Mouse (Mus musculus) ES-Bruce4 (cell line): Measurements from ENCODE around the gene Rasgef1b. TPM values are rescaled to one million over a fixed set of nuclear protein-coding genes. Genes with fewer than 3 reads are reported as not detected.
"Not testable (repeated sequence)": the region's sequence is repeated elsewhere in the genome, so short reads cannot be mapped to it uniquely, and the experiment has no call there.

Source experiments
- H3K27ac ChIP-seq: 2 replicates; pipeline ENCODE4 v1.5.1; 2012; ENCODE audit warnings: low read length, inconsistent platforms; ENCODE audit not compliant: insufficient read depth
- H3K27me3 ChIP-seq: 2 replicates; pipeline ENCODE4 v1.6.1; 2012; ENCODE audit warnings: mild to moderate bottlenecking, low read length, inconsistent platforms; ENCODE audit not compliant: control insufficient read depth, poor library complexity, insufficient read depth, severe bottlenecking
- H3K36me3 ChIP-seq: 2 replicates; pipeline ENCODE4 v1.6.1; 2012; ENCODE audit warnings: inconsistent platforms, mild to moderate bottlenecking, low read length, moderate library complexity; ENCODE audit not compliant: control insufficient read depth, poor library complexity, insufficient read depth, severe bottlenecking
- H3K4me1 ChIP-seq: one replicate; pipeline ENCODE4 v1.8.1; 2011; ENCODE audit warnings: low read length; ENCODE audit not compliant: control insufficient read depth, insufficient read depth
- H3K4me3 ChIP-seq: 2 replicates; pipeline ENCODE4 v1.5.1; 2011; ENCODE audit warnings: low read depth, mild to moderate bottlenecking, low read length
- H3K9ac ChIP-seq: 2 replicates; pipeline ENCODE4 v1.6.1; 2012; ENCODE audit warnings: low read depth, mild to moderate bottlenecking, inconsistent platforms; ENCODE audit not compliant: poor library complexity, severe bottlenecking
- H3K9me3 ChIP-seq: replicated peaks from 2 replicates; pipeline ENCODE4 v1.6.1; 2012; ENCODE audit warnings: mild to moderate bottlenecking, low read length, inconsistent platforms; ENCODE audit not compliant: control insufficient read depth, poor library complexity, insufficient read depth, severe bottlenecking
- CTCF ChIP-seq: IDR thresholded peaks from one replicate; pipeline ENCODE4 v1.8.1; 2011; ENCODE audit warnings: low read depth, low read length
- EP300 ChIP-seq: IDR thresholded peaks from 2 replicates; pipeline ENCODE4 v1.6.1; 2011; ENCODE audit warnings: low read depth, low read length; ENCODE audit not compliant: insufficient read depth
- POLR2A ChIP-seq: IDR thresholded peaks from one replicate; pipeline ENCODE4 v1.8.1; 2011; ENCODE audit warnings: low read length; ENCODE audit not compliant: insufficient read depth
- polyA plus RNA-seq: library from polyadenylated mRNA; stranded (reverse); fragments of >200 nt; gene quantifications from 2 replicates; pipeline ENCODE4 v1.2.4, GENCODE M21; 2011; ENCODE audit warnings: low read depth; ENCODE audit not compliant: missing spikeins, insufficient read depth, insufficient read length

The Rasgef1b gene
- polyA plus RNA-seq, 1 experiment, result 1.9 TPM

- TF ChIP-seq POLR2A, result no peak
- no peak for TF ChIP-seq EP300
- no peak for TF ChIP-seq CTCF
- Histone ChIP-seq H3K27ac (no peak overlapping the region), H3K9me3 (no peaks in the 10 kb centered on the region), H3K36me3 (no peaks in the 10 kb centered on the region), H3K27me3 (no peaks in the 10 kb centered on the region), H3K4me1 (no peaks in the 10 kb centered on the region), H3K9ac (no peak overlapping the region), H3K4me3 (no peak overlapping the region)
Observed at GRCm38 (mm10) chr5:99230476-99230875, 498.4 kb downstream of the Rasgef1b start.

DNA sequence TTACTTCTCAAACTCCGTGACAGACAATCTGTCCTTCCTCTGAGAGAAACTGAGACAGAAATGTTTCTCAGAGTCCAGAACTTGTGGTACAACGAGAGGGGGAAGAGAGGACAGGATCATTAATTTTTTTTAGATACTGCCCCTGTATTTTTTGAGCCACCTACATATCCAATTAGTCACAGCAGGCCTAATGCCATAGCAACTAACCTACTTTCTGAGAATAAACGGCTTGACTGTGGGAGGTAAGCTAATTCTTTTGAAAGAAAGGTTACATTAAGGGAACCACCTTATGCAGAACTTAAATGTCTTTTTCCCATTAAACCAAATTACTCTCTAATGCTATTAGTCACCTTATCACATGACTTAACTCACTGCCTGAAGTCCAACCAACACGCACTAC, 501.5 kb downstream of the Rasgef1b start:
- Histone ChIP-seq H3K9me3 (no peaks in the 10 kb centered on the region), H3K36me3 (no peaks in the 10 kb centered on the region), H3K27ac (no peak overlapping the region), H3K27me3 (no peaks in the 10 kb centered on the region), H3K4me3 (no peak overlapping the region), H3K9ac (no peak overlapping the region), H3K4me1 (no peaks in the 10 kb centered on the region)
- TF ChIP-seq CTCF (no peak), EP300 (no peak), POLR2A (no peak)

GRCm38 (mm10) chr5:99224571-99225011, 504.3 kb downstream of the Rasgef1b start:
- Histone ChIP-seq H3K27ac (no peak overlapping the region), H3K9me3 (0 out of 2 replicates have a peak, but pooled peaks cover 3% of the 10 kb centered on the region), H3K4me3 (no peak overlapping the region), H3K27me3 (no peaks in the 10 kb centered on the region), H3K36me3 (no peaks in the 10 kb centered on the region), H3K9ac (no peak overlapping the region), H3K4me1 (no peaks in the 10 kb centered on the region)
- TF ChIP-seq EP300 (no peak), CTCF (no peak), POLR2A (no peak)

DNA sequence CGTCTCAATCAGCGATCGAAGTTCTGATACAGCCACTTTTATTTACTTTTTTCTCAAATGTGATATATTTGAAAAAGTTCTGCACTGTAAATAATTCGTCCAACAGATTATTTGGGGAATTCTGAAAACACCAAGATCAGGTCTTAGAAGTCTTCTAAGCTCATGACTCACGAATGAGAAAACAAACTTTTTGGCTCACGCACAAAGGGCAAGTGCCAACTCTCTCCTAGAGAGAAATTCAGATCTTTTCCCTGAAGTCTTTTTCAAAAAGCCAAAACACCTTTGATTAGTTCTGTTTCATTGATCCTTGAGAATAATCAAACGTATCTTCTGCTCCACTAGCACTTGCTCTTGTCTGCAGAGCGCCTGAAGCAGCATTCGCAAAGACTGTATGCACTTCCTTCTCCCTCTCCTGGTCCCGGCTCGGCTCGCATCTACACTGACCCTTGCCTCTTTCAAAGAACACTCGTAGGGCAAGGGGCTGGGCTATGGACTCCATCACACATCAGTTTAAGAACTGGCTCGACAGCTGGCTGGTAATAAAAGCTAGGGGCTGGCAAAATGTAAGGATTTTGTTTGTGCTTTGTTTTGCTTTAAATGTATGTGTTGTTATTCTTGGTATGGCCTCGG, 504.9 kb downstream of the Rasgef1b start:
- H3K4me1 ChIP-seq, result no peaks in the 10 kb centered on the region
- TF ChIP-seq CTCF (no peak), EP300 (no peak), POLR2A (no peak)
- H3K27me3 ChIP-seq, result no peaks in the 10 kb centered on the region
- H3K4me3 ChIP-seq, result no peak overlapping the region
- H3K27ac ChIP-seq, result no peak overlapping the region
- H3K36me3 ChIP-seq, result no peaks in the 10 kb centered on the region
- H3K9ac ChIP-seq, result no peak overlapping the region
- H3K9me3 ChIP-seq, result 0 out of 2 replicates have a peak, but pooled peaks cover 3% of the 10 kb centered on the region

DNA sequence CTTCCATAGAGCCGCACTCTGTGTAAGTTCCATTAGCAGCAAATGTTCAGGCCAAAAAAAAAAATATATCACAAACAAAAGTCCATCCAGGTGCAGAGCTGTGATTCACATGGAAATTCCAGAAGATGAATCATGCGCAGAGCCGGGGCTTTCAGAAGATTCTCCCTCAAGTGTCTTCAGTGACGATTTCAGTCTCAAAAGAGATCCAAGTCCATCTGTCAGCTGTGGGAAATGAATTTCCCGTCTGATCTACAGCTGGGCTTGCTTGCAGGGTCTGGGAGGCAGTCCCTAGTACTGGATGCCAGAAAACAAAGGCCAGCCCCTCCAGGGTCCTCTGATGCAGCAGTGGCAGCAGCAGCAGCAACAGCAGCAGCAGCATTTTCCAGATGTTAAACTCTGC, 510.5 kb downstream of the Rasgef1b start:
- Histone ChIP-seq H3K9me3 (0 out of 2 replicates have a peak, but pooled peaks cover 3% of the 10 kb centered on the region), H3K4me1 (no peaks in the 10 kb centered on the region), H3K36me3 (no peaks in the 10 kb centered on the region), H3K27ac (no peak overlapping the region; the same call in 1 of the 2 replicates), H3K4me3 (no peak overlapping the region), H3K9ac (no peak overlapping the region), H3K27me3 (no peaks in the 10 kb centered on the region)
- TF ChIP-seq EP300 (no peak), POLR2A (no peak)

DNA sequence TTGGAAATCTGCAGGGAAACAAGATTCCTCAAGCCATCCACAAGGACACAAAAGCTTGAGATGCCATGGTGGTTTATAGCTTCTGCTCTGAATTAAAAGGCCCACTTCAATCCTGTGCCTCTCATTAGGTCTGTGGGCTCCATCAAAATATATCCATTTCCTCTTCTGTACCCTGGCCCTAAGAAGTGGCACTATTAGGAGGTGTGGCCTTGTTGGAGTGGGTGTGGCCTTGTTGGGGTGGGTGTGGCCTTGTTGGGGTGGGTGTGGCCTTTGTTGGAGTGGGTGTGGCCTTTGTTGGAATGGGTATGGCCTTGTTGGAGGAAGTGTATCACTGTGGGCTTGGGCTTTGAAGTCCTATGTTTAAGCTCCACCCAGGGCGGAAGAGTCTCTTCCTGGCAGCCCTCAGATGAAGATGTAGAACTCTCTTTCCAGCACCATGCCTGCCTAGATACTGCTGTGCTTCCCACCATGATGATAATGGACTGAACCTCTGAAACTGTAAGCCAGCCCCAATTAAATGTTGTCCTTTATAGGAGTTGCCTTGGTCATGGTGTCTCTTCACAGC, 512.2 kb downstream of the Rasgef1b start:
- H3K27me3 ChIP-seq, H3K4me1 ChIP-seq, H3K9ac ChIP-seq, H3K36me3 ChIP-seq, H3K4me3 ChIP-seq, H3K27ac ChIP-seq, H3K9me3 ChIP-seq: not testable (repeated sequence)
